Mouse (Mus musculus) heart, adult 2 months (tissue): ENCODE results near the gene Cdkn2d.

Experiments used
- CTCF ChIP-seq: fragments of 200-600 bp; IDR thresholded peaks from 2 replicates; pipeline ENCODE4 v1.8.1; 2022; ENCODE audit warnings: antibody characterized with exemption, mild to moderate bottlenecking, moderate library complexity
- POLR2A ChIP-seq: fragments of 200-500 bp; IDR thresholded peaks from 2 replicates; pipeline ENCODE4 v1.6.1; 2011; ENCODE audit warnings: mild to moderate bottlenecking, low read depth, low read length, control low read depth; ENCODE audit not compliant: insufficient read depth

DNA sequence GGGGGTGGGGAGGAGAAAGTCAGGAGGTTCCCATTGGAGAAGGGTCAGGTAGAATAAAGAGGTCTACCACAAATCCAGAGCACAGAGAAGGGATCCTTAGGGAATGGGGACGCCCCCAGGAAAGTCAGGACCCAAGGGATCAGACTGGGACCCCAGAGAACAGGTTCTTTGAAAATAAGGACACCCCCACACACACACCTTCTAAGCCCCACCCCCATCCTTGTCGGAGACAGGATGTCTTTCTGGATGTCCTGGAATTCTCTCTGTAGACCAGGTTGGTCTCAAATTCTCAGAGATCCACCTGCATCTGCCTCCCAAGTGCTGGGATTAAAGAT is 1.9 kb downstream of the Cdkn2d start:
- TF ChIP-seq POLR2A = no peak
- TF ChIP-seq CTCF = no peak
